Mouse (Mus musculus) liver, embryonic 16.5 days (tissue): ENCODE measurements around the gene Ccdc71. TPM values are rescaled to one million over a fixed set of nuclear protein-coding genes. Genes with fewer than 3 reads are reported as not detected.

Experiments used
- ATAC-seq: fragments of 200-750 bp; cut with Nextera tagmentation; 2 replicates; pipeline ENCODE4 v1.8.0; 2017; ENCODE audit warnings: low read depth, mild to moderate bottlenecking, moderate number of reproducible peaks, moderate library complexity
- H3K27ac ChIP-seq: fragments of 300-500 bp; sonication (generic); 2 replicates; pipeline ENCODE4 v1.5.1; 2014; ENCODE audit warnings: mild to moderate bottlenecking, low read length
- H3K27me3 ChIP-seq: fragments of 300-500 bp; sonication (generic); 2 replicates; pipeline ENCODE4 v1.6.1; 2014; ENCODE audit warnings: low read depth, low read length, mixed read lengths; ENCODE audit not compliant: control insufficient read depth, insufficient read depth
- H3K36me3 ChIP-seq: fragments of 300-500 bp; sonication (generic); 2 replicates; pipeline ENCODE4 v1.6.1; 2014; ENCODE audit warnings: mild to moderate bottlenecking; ENCODE audit not compliant: control insufficient read depth, insufficient read depth
- H3K4me1 ChIP-seq: fragments of 300-500 bp; sonication (generic); 2 replicates; pipeline ENCODE4 v1.6.1; 2014; ENCODE audit warnings: low read depth, low read length, mixed read lengths; ENCODE audit not compliant: control insufficient read depth
- H3K4me2 ChIP-seq: fragments of 300-500 bp; sonication (generic); 2 replicates; pipeline ENCODE4 v1.6.1; 2014; ENCODE audit warnings: low read depth, low read length, mixed read lengths
- H3K4me3 ChIP-seq: fragments of 300-500 bp; sonication (generic); 2 replicates; pipeline ENCODE4 v1.5.1; 2014; ENCODE audit warnings: low read depth, mild to moderate bottlenecking, low read length
- H3K9ac ChIP-seq: fragments of 300-500 bp; sonication (generic); 2 replicates; pipeline ENCODE4 v1.6.1; 2014; ENCODE audit warnings: low read depth, low read length
- H3K9me3 ChIP-seq: fragments of 300-500 bp; sonication (generic); replicated peaks from 2 replicates; pipeline ENCODE4 v1.6.1; 2016; ENCODE audit warnings: low read length; ENCODE audit not compliant: control insufficient read depth
- WGBS: fragments of 180-500 bp; shearing (Covaris S2); extraction: QIAGEN DNeasy Blood & Tissue Kit; methylation state at CpG from one replicate; pipeline ENCODE4 v1.1.7; 2014; ENCODE audit not compliant: insufficient replicate concordance; 5-methylcytosine and 5-hydroxymethylcytosine counted together
- polyA plus RNA-seq: library from polyadenylated mRNA; unstranded; fragments of >200 nt; fragmentation: Nextera tagmentation; extraction: Ambion mirVana; gene quantifications from 2 replicates; pipeline ENCODE4 v1.2.1, GENCODE M21; 2015

Gene Ccdc71
- polyA plus RNA-seq, 1 experiment from 2014 or later, result 19.8 TPM

DNA sequence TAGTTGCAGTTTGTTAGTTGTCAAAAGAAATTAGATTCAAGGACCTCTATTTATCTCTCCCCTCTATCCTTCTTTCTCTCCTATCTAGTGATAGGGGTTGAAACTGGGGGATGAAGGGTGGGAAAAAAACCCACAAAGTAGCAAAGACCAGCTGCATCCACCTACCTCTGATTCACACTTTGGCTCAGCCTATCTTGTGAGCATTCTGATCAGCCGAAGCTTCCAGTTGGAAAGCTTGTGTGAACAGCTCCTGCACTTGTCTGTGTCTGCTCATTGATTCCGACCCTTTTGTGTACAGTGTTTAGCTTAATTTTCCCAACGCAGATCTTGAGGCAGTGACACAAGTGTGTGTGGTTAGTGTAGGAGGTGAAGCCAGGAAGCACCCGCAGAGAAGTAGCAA lies 6.9 kb upstream of the Ccdc71 start:
- WGBS, result 63% methylated on average over 4 of the region's 4 CpGs
- no peak overlapping the region for H3K4me3 ChIP-seq

DNA sequence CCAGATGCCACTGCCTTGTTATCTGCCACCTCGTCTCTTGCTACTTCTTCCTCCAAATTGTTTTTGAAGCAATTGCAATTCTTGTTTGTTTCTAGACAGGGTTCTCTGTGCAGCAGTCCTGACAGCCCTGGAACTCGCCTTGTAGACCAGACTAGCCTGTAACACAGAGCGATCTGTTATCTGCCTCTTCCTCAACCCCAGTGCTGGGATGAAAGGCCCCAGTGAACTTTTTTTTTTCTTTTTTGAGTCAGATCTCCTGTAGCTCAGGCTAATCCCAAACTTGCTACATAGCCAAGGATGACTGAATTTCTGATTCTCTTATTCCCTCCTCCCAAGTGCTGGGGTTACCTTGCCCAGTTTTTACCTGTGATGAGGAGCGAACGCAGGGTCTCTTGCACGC lies 5.9 kb upstream of the Ccdc71 start:
- peaks cover 39% of the 10 kb centered on the region for H3K4me1 ChIP-seq
- WGBS, result 61% methylated on average over 6 of the region's 6 CpGs

More for the DNA sequence above, 6.9 kb upstream of the Ccdc71 start:
- H3K4me1 ChIP-seq, result peaks cover 39% of the 10 kb centered on the region
- no peaks in the 10 kb centered on the region for H3K9me3 ChIP-seq
- H3K4me2 ChIP-seq, result no peak overlapping the region
- no peak overlapping the region for H3K27ac ChIP-seq
- H3K27me3 ChIP-seq, result no peaks in the 10 kb centered on the region
- no peaks in the 10 kb centered on the region for H3K36me3 ChIP-seq
- ATAC-seq, result no peak
- no peak overlapping the region for H3K9ac ChIP-seq

DNA sequence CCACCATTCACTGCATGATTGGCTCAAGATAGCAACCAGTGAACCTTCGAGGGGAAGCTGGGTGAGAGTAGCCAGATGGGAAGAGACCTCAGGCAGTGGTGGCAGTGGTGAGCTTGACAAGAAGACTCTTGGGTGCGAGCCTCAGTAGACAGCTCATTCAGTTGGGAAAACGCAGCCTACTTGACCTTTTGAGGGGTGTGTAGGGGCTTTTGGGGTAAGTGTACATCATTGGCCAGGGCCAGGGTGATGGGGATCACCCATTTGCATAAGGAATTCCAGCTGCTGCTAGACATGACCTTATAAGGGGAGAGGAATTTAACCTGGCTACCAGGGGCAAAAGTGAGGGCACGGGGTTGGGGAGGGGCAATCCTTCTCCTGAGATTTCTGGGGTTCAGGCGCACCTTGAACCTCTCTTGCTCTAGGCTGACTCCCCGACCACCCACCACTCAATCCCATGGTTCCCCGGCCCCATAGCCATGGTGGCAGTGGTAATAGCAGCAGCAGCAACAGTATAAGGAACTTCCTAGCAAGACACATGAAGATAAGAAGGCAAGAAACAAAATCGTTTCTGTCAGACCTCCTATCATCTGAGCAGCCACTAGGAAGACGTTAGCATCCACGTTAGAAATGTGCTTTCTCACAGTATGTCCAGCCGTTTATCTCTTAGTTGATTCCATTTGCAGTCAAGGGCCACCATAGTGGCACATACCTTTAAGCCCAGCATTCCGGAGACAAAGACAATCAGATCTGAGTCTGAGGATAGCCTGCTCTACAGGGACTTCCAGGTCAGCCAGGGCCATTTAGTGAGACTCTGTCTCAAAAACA lies 4.4 kb upstream of the Ccdc71 start:
- H3K9ac ChIP-seq, result no peak overlapping the region
- no peaks in the 10 kb centered on the region for H3K27me3 ChIP-seq
- 39% methylated on average over 12 of the region's 12 CpGs for WGBS
- no peak overlapping the region for H3K27ac ChIP-seq
- ATAC-seq, result no peak
- no peak overlapping the region for H3K4me2 ChIP-seq
- no peak overlapping the region for H3K4me3 ChIP-seq
- no peaks in the 10 kb centered on the region for H3K9me3 ChIP-seq
- H3K36me3 ChIP-seq, result no peaks in the 10 kb centered on the region
- peaks cover 31% of the 10 kb centered on the region for H3K4me1 ChIP-seq

More for the DNA sequence above, 5.9 kb upstream of the Ccdc71 start:
- Histone ChIP-seq H3K4me3 (no peak overlapping the region), H3K27ac (no peak overlapping the region), H3K4me2 (no peak overlapping the region), H3K36me3 (no peaks in the 10 kb centered on the region), H3K27me3 (no peaks in the 10 kb centered on the region), H3K9ac (no peak overlapping the region), H3K9me3 (no peaks in the 10 kb centered on the region)
- no peak for ATAC-seq

DNA sequence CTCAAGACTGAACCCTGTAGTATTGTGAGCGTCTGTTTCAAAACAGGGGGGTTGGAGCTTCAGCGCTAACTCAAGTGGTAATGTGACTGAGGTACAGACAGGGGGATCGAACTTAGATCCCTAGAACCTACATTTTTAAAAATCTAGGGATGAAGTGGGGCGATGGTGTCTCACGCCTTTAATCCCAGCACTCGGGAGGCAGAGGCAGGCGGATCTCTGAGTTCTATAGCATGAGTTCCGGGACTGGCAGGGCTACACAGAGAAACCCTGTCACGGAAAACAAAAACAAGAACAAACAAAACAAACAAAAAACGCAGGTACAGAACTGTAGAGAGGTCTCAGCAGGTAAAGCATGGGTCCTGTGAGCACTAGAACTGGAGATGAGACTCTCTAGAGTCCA lies 3.4 kb upstream of the Ccdc71 start:
- Histone ChIP-seq H3K27ac (no peak overlapping the region), H3K27me3 (no peaks in the 10 kb centered on the region), H3K4me2 (no peak overlapping the region), H3K4me1 (peaks cover 30% of the 10 kb centered on the region), H3K9me3 (no peaks in the 10 kb centered on the region), H3K9ac (no peak overlapping the region), H3K4me3 (no peak overlapping the region), H3K36me3 (no peaks in the 10 kb centered on the region)
- no peak for ATAC-seq
- 76% methylated on average over 10 of the region's 10 CpGs for WGBS

DNA sequence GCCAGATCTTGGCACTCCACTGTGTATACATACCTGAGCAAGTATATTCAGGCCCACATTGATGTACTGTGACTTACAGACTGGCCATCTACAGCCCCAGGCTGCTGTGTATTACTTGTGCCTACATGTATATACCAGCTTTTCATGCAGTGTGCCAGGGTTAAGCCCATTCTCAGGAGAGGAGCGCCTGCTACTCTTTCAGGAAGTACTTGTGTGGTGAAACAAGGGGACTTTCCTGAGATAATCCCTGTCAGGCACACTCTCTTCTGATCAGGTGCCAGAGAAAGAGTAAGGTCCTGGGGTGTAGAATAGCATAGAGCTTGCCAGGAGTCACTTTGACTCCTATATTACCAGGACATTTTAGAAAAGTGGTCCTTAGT lies 398 bp upstream of the Ccdc71 start:
- peaks cover 23% of the 10 kb centered on the region for H3K4me1 ChIP-seq
- WGBS, result 86% methylated on average over 1 of the region's 1 CpGs

DNA sequence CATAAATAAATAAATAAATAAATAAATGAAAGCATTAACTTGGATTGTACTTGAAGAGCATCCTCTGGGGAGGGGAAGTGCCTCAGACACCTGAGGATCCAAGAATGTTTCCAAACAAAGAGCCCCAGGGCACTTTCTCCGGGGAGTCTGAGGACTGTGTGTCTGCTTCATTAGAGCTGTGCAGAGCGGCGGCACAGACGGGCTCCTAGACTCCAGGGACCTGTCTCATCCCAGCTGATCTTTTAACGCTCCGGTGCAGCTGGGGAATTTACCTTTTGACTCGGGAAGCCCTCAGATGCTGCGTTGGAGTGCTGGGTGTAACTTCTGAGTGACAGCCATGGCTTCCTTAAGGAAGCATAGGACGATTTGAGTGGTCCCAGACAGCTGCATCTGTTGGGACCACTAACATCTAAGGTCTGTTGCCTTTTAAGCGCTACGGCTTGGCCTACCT lies 879 bp downstream of the Ccdc71 start, which contains the start of gene Klhdc8b:
Gene Klhdc8b (minus strand): TSS at position 401 of the 451 bp plus-strand sequence.
- Histone ChIP-seq H3K4me3 (peak within 1 kb of the TSS; percentile 89), H3K9me3 (no peaks in the 10 kb centered on the region), H3K27me3 (no peaks in the 10 kb centered on the region), H3K27ac (peak within 1 kb of the TSS; percentile 88), H3K36me3 (peaks cover 4% of the 10 kb centered on the region), H3K4me1 (peaks cover 20% of the 10 kb centered on the region), H3K9ac (peak within 1 kb of the TSS; percentile 85), H3K4me2 (peak within 1 kb of the TSS; percentile 85)
- 30% methylated on average over 11 of the region's 11 CpGs for WGBS
- no peak for ATAC-seq

More for the DNA sequence above, 398 bp upstream of the Ccdc71 start:
- no peak for ATAC-seq
- Histone ChIP-seq H3K4me2 (peak overlapping the region; percentile 85), H3K36me3 (peaks cover 4% of the 10 kb centered on the region), H3K27me3 (no peaks in the 10 kb centered on the region), H3K9me3 (no peaks in the 10 kb centered on the region), H3K27ac (peak overlapping the region; percentile 88), H3K4me3 (peak overlapping the region; percentile 89), H3K9ac (peak overlapping the region; percentile 85; the same call in 1 of the 2 replicates)

DNA sequence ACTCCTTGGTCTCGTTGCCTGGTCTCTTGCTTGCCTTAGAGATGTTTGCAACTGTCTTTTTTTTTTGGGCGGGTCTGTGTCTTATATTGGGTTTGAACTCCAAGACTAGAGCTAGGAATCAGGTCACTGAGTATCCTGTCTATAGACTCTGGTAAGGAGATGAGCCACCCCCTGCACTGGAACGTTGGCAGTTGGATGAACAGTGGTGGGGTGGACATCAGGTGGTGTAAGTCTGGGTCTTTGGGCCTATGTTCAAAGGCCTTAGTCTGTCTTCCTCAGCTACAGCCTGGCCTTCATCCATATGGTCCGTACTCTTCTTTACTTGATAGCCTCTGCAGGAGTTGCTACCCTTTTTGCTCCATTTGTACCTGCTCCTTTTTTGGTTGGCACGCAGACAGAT lies 1.3 kb downstream of the Ccdc71 start:
- WGBS, result 80% methylated on average over 5 of the region's 5 CpGs
- no peak overlapping the region for H3K9ac ChIP-seq
- H3K4me3 ChIP-seq, result peak overlapping the region; percentile 89
- H3K27me3 ChIP-seq, result no peaks in the 10 kb centered on the region
- H3K27ac ChIP-seq, result no peak overlapping the region
- H3K36me3 ChIP-seq, result peaks cover 4% of the 10 kb centered on the region
- H3K9me3 ChIP-seq, result no peaks in the 10 kb centered on the region
- H3K4me2 ChIP-seq, result peak overlapping the region; percentile 85
- peaks cover 17% of the 10 kb centered on the region for H3K4me1 ChIP-seq
- no peak for ATAC-seq

DNA sequence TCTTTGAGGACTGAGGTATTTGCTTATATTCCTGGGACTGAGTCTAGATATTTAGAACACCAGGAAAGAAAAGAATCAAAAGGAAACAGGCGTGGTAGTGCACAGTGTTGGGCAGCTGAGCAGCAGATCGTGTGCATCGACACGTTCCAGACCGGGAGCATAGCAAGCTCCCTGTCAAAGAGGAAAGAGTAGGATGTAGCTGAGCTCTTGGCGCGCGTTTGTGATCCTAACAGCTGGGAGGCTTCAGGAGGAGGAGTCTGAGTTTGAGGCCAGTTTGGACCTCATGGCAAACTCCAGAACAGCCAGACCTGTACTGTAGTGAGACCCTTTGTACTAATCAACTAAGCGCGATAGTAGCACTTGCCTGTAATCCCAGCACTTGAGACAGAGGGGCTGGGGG lies 1.9 kb downstream of the Ccdc71 start:
- Histone ChIP-seq H3K27ac (no peak overlapping the region), H3K4me2 (no peak overlapping the region), H3K27me3 (no peaks in the 10 kb centered on the region), H3K4me1 (peaks cover 17% of the 10 kb centered on the region), H3K4me3 (no peak overlapping the region), H3K9ac (no peak overlapping the region), H3K9me3 (no peaks in the 10 kb centered on the region), H3K36me3 (peaks cover 4% of the 10 kb centered on the region)
- ATAC-seq, result no peak
- WGBS, result 78% methylated on average over 10 of the region's 10 CpGs

DNA sequence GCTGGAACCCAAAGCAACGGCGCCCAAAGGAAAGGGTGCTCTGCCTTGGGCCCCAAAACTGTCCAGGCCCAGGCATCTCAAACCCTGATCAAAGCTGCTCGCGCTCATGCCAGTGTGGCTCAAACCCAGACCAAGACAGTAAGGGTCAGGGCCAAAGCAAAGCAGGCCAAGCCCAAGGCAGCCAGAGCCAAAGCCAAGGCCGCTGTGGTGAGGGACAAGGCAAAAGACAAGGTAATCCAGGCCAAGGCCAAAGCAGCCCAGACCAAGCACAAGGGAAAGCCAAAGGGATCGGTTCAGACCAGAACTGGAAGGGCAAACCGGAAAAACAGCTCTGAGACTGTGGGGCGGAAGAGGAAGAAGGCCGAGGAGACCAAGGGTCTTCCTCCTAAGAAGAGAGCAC lies 3.4 kb downstream of the Ccdc71 start:
- Histone ChIP-seq H3K4me2 (no peak overlapping the region), H3K9me3 (no peaks in the 10 kb centered on the region), H3K4me3 (no peak overlapping the region), H3K4me1 (peaks cover 17% of the 10 kb centered on the region), H3K9ac (no peak overlapping the region), H3K27ac (no peak overlapping the region), H3K27me3 (no peaks in the 10 kb centered on the region), H3K36me3 (peaks cover 4% of the 10 kb centered on the region)
- ATAC-seq, result no peak
- 91% methylated on average over 9 of the region's 9 CpGs for WGBS
